Mouse (Mus musculus) megakaryocyte progenitor cell, adult 5-6 weeks (primary cell): ENCODE measurements at regions not wholly inside any gene's neighbourhood (a gene's known extent, or its start where the extent isn't known, plus 50 kb on each side); places are given as distances from the start of the nearest gene placed in this dataset.

ENCODE experiments used
- ATAC-seq: replicated peaks from 2 replicates; pipeline ENCODE4 v1.8.0; 2016; ENCODE audit warnings: mild to moderate bottlenecking, moderate TSS enrichment, inconsistent platforms; ENCODE audit not compliant: poor library complexity

DNA sequence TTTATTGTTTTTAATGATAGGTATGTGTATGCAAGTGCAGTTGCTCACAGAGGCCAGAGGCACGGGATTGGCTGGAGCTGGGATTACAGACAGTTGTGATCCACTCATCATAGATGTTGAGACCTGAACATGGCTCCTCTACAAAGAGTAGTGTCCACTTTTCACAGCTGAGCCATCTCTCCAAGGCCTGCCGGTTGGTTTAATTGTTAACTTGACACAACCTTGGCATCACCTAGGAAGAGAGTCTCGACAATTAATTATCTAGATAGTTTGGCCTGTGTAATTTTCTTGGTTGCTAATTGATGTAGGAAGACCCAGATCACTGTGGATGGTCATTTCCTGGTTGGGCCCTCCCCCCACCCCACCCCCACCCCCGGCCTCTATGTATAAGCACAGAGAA lies 111.1 kb upstream of the Kit start:
- no peak for ATAC-seq

DNA sequence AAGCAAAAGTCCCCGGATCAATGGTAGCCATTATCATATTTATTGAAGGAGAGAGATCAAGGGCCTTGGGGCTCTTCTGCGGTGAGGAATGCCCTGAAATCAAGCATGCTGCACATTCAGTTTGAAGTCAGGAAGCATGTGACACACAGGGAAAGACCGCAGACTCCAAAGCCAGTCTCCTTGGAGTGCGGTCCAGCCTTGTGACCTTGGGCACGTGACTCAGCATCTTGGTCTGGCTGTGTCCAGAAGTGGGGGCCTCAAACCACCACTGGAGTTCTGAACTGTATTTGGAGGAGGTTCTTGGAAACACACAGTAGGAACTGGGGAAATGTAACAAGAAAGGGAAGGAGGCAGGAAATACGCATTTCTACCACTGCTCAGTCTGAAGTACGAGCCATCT lies 109.0 kb upstream of the Kit start:
- ATAC-seq, result peak; percentile 40

DNA sequence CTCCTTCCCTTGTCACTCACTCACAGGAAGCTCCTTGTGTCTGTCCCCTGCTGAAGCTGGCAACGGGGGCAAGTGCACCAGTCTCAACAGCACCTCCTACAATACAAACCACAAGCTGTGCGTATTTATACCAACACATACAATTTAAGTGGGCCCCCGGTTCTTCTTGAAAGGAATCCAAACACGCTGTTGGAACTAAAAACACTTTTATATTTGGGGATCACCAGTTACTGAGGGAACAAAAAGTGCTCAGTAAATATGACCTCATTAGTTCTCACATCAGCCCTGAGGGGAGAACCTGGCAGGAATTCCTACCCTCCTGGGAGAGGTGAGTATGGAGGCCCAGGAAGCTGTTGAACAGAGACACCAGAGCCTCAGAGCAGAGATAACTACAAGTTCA lies 107.8 kb upstream of the Kit start:
- ATAC-seq, result peak; percentile 42

DNA sequence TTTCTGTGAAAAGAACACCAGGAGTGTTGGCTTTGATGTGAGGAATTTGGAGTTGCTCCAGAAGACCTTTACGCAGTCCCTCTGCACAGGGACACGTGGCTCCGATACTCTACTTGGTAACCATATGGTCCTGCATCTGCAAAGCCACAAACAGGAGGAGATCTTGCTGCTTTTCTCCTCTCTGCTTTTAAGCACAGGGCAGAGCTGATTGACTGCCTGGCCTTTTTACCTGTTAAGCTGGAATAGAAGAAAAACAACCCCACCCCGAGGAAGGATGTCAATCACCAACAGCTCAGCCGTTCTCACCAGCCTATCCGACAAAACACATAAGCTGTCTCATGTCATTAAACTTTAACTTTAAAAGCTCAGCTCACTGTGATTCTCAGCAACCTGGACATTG lies 106.8 kb upstream of the Kit start:
- no peak for ATAC-seq

DNA sequence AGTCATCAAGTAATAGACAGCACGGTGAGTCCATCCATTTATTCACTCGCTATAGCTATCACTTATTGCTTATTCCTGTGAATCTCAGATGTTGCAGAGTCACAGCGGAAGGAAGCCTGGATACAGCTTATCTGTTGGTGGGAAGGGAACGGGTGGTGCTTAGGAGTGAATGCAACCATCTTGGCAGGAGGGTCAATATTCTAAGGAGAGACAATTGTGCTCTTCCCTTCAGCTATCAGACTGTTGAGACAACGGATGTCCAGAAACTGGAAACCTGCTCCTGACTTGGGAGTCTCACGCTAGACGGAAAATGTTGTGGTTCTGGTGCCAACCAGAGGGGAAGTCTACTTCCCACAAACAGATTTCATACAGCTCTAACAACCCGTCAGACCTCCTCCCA lies 103.7 kb upstream of the Kit start:
- ATAC-seq, result peak; percentile 26

DNA sequence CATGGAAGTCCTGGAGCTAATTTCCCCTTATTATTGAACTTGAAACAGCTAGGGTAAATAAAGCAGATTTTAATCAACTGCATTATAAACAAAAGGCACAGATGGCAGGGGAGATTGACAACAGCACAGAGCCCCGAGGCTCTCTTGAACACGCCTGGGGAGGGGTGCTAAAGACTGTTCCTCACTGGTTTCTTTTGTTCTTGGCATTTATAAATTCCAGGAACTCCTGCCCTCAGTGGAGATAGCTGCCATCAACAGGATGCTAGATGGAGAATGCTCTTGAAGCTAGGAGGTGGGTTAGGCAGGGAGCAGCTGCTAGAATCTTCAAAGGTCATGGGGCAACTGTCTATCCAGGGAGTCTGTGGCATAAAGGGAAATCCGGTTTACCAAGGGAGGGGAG lies 102.2 kb upstream of the Kit start:
- no peak for ATAC-seq

DNA sequence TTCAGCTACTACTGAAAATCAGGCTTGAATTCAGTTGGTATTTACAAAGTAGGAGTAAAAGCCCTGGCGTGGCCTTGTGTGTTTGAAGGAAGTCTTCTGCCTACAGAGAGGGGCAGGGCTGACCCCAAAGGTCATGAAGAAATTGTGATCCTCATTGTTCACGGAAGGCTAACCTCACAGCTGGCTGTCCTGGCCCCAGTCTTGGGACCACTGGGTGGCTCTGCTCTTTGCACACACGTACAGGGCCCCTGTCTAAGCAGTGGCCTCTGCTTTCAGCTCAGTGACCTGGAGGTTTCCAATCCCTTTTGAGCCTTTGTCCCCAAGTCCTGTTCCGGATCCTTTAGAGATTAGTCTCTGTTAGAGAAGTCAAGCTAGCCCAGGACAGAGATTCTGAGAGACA lies 99.3 kb upstream of the Kit start:
- no peak for ATAC-seq

DNA sequence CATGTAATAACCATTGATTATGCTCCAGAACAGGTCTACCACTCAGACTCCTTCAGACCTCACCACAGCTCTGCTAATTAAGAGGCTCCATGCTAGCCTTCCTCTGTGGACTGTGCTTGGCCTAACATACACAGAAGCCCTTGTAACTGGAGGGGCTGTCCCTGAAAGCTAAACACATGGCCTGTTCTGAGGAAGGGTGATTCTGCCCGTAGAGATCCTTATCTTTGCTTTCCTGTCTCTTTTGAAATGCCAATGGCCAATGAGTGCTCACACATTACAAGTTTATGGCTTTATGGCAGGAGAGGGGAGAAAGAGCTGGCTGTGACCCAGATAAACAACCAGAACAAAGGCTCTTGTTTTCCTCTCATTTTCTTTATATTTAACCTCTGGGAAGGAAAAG lies 96.2 kb upstream of the Kit start:
- no peak for ATAC-seq

DNA sequence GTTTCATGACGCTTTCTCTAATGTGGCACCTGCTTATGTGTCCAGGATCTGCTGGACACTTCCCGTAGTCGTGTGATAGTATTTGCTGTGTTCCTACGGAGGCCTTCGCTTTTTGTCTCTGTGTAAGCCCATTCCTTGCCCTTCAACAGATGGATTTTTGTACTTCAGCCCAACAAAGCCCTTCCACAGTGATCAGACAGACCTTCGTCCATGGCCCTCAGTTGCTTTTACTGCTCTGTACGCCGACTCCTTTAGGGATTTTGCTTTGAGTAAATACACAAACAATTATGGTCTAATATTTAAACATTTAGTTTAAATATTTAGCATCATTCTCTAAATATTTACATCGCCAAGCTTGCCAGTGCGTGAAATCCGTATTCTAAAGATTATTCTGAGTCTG lies 95.6 kb upstream of the Kit start:
- ATAC-seq, result no peak

DNA sequence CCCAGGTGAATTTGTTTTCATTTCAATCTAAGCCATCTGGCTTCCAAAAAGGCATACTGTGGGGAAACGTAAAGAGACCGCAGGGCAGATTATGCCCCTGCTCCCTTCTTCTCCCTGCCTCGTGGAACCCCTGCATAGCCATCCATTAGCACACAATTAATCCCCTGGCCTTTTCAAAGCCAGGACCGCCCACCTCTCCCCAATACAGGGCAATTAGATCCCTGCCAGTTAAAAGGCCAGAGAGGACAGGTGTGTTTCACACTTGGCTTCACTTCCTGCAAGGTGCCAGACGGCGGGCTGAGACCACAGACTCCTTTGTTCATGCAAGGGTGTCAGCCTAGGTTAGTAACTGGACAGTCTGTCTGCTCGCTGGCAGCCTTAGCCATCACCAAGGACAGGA lies 93.1 kb upstream of the Kit start:
- ATAC-seq, result no peak

DNA sequence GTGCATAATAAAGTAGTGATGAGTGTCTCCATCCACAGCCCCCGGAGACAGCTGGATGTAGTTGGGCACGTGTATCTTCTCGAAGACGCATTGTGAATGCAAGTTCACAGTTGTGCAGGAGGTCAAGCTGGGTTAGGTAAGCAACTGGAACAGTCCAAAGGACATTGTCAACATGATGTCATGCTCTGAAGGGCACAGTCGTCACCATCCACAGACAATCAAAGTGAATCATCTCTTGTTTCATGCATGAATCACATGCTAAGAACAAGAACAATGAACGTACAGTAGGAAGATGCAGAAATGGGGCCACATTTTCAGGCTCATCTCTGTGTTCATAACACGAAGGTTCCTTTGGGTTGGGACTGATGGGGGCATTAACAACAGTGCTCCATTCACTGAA lies 90.4 kb upstream of the Kit start:
- no peak for ATAC-seq

DNA sequence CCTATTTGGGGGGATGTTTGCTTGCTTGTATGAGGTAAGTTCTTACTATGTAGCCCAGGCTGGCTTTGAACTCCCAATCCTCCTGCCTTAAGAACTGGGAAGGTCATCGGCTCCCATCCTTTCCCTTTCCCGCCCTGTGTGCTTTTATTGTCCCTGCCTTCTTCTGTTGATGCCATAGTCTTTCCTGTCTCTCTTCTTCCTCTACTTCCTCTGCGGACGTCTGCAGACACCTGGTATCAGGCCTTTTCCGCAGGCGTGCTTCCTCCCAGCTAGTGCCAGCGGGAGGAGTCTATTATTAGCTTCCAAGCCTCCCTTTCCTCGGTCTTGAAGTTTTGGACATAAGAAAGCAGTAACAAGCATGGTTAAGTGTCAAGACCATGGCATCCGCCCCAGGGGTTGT lies 83.9 kb upstream of the Kit start:
- ATAC-seq, result no peak

DNA sequence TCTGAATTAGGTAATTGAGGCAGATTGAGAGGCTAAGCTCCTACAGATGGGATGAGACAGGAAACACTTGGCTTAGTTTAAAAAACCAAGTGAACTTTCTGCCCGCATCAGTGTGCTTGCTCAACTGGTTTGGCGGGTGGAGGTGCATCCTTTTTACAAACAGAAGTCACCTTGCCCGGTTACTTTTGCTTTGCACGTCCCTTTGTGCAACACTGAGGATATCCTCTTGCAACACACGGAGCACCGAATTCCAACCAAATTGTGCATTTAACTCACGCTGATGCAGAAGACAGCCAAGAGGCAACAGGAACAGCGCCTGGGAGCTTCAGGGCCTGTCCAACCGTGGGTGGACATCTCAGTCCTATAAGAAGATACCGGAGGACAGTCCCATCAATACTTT lies 80.6 kb upstream of the Kit start:
- ATAC-seq, result peak; percentile 57

DNA sequence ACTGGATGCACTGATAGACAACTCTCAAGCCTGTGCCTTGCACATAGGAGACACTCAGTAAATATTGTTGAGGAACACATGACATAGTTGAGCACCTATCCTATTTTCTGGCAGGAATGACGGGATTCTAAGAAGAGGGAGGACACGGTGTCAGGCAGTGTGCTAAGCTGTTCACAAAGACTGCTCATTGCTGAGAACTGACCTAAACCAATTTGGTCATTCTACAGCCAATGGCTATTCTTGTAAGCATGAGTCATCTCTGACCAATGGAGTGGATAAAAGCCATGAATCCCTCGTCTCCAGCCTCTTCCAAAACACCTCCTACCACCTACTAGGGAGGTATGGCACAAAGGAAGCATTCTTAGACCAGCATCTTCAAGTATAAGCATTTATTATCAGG lies 75.7 kb upstream of the Kit start:
- ATAC-seq, result no peak

DNA sequence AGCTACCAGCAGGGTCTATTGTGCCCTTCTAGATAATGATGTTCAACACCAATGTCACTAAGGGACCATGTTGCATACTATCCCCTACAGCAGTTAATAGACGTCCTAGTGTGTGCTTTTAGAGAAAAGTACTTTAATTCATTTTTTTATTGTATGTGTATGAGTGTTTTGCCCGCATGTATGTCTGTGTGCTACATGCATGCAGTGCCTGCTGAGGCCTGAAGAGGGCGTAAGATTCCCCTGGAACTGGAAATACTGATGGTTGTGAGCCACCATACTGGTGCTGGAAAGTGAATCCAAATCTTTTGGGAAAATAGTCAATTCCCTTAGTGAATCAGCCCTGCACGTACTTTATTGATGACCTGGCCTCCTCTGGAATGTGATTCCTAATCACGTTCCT lies 75.0 kb upstream of the Kit start:
- ATAC-seq, result no peak

DNA sequence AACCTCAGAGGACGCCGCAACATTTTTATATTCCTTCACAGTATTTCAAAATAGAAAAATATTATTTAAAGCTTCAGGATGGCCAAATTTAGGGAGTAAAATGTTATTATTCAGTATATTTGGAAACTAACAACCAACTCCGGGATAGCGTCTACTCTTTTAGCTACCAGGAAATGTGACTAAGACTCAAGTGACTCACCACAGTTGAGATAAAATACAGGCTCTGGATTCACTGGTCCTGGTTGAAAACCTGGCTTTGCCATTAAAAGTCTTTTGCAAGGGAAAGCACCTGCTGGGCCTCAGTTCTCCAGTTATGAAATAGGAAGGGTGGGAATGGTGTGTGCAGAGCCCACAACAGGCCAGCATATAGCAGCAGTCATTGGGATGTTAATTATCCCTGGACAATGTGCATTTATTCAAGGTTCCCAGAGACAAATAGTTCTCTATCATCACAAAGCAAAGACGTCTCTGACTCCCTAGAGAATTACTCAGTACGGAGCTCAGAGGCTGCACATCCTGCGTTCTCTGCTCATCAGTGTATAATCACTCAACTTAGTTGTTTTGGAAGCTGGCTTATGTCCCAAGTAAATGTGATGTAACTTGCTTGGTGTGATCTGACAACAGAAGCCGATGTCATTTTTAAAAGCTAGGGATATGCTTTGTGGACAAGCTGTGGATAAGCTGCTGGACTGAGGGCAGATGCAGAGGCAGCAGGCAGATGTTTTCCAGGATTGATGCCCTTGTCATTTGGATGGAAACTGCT lies 73.9 kb upstream of the Kit start:
- ATAC-seq, result no peak

DNA sequence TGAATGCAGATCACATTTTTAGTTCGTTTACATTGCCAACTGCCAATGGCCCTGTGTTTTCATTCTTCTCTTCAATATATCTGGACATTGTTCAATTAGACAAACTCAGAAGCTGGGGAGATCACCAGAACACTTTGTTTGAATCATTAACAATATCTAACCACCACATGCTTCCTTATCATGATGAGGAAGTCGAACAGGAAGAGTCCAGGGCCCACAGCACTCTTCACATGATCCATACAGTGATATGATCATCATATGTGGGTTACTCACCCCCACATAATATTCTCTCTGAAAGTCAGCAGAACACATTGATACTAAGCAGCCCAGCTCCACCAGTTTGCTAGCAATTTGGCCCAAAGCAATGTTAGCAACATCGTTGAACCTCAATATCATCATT lies 71.0 kb upstream of the Kit start:
- ATAC-seq, result no peak

DNA sequence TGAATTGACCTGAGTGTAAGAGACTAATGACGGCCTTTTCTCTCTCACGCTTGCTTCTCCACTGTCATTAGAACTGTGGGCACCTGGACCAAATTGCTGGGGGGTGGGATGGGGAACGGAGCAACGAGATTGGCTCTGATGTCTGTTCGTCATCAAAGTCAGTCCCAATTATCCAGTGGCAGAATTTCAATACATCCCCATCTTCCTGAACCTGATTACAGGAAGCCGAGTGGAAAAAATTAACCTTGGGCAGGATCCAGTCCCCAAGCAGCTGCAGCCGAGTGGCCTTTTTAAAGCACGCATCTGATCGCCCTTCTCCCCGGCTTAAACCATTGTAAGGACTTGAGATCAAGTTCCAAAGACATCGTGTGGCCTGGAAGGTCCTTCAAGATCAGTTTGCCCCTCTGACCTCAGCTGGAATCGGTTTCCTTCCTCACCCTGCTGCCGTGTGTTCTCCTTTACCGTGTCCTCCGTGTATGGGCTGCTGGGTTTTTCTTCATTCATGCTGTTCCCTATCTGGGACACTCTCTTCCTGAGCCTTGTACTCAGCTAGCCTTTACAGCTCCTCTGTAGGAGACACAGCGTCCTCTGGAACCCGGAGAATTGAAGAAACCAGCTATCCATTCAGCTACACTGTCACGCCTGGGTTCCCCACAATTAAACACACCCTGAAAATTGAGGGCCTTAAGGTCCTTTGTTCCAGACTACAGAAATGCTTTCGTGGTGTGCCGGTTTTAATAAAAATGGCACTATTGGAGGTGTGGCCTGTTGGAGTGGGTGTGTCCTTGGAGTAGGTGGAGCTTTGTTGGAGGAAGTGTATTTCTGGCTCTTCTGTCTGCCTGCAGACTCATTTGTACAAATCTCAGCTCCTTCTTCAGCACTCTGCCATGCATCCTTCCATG lies 61.9 kb upstream of the Kit start:
- ATAC-seq, result 0 out of 2 replicates have a peak, but pooled peaks have one; percentile 23

DNA sequence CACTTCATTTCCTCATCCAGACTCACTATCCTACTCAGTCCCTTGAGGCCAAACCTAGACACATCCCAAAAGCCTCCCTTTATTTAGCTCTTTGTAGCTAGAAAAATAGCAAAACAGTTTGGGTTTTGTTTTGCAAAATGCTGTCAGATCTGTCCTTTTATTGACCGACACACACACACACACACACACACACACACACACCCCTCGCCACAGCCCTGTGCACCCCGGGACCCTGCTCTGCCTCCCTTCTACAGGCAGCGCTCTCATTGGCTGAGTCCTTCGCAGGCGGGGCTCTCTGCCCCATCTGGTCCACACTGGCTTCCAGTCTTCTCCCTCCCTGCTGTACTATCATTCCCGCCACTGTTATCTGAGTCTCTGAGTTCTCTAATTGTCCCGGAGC lies 56.5 kb upstream of the Kit start:
- ATAC-seq, result no peak

DNA sequence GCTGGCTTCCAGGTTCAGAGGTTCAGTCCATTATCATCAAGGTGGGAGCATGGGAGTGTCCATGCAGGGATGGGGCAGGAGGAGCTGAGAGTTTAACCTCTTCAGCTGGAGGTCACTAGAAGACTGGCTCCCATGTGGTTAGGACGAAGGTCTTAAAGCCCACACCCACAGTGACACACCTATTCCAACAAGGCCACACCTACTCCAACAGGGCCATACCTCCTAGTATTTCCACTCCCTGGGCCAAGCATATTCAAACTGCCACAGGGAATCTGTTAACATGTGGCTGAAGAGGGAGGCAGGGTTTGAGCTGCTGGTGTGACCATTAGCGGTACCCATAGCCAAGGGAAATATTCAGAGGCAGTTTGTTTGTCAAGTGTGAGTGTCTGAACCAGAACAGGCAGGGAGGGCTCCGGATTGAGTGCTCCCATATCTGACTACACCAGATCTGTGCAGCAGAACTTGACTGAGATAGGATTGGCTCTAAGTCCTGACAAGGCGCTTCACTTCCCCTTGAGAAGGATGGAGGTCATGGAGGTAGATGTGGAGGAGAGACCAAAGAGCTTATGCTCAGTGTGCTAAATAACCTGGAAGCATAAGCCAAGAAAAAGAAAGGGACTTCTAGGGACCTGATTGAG lies 51.6 kb upstream of the Kit start:
- ATAC-seq, result peak; percentile 37; the same call in 1 of the 2 replicates
